Mouse (Mus musculus) bone marrow macrophage, adult 2 months (primary cell): ENCODE results near the gene Hck. TPM values are rescaled to one million over a fixed set of nuclear protein-coding genes. Genes with fewer than 3 reads are reported as not detected.

Experiments
- H3K27ac ChIP-seq: 2 replicates; pipeline ENCODE4 v1.5.1; 2012; ENCODE audit warnings: low read depth, low read length; ENCODE audit not compliant: insufficient read depth
- H3K4me1 ChIP-seq: 2 replicates; pipeline ENCODE4 v1.6.1; 2012; ENCODE audit warnings: low read length; ENCODE audit not compliant: control insufficient read depth, insufficient read depth
- H3K4me3 ChIP-seq: 2 replicates; pipeline ENCODE4 v1.5.1; 2012; ENCODE audit warnings: mild to moderate bottlenecking, low read length, moderate library complexity; ENCODE audit not compliant: insufficient read depth
- CTCF ChIP-seq: IDR thresholded peaks from 2 replicates; pipeline ENCODE4 v1.5.1; 2012; ENCODE audit warnings: low read depth, mild to moderate bottlenecking, low read length, moderate library complexity
- POLR2A ChIP-seq: IDR thresholded peaks from 2 replicates; pipeline ENCODE4 v1.6.1; 2012; ENCODE audit warnings: mild to moderate bottlenecking, low read depth, low read length, borderline replicate concordance
- polyA plus RNA-seq: library from polyadenylated mRNA; stranded (reverse); fragments of >200 nt; gene quantifications from 2 replicates; pipeline ENCODE4 v1.2.4, GENCODE M21; 2012; ENCODE audit not compliant: missing spikeins, insufficient read depth, insufficient read length

The Hck gene
- polyA plus RNA-seq, 1 experiment: 146 TPM

GRCm38 (mm10) chr2:153121821-153122615 lies 13.8 kb downstream of the Hck start:
- Histone ChIP-seq H3K4me1 (peaks cover 35% of the 10 kb centered on the region), H3K27ac (no peak overlapping the region), H3K4me3 (no peak overlapping the region)
- no peak for TF ChIP-seq CTCF
- TF ChIP-seq POLR2A: no peak

- Histone ChIP-seq H3K4me3 (no peak overlapping the region), H3K27ac (peak overlapping the region; percentile 69), H3K4me1 (peaks cover 35% of the 10 kb centered on the region)
- TF ChIP-seq POLR2A: no peak
- TF ChIP-seq CTCF: no peak
Measured at GRCm38 (mm10) chr2:153122701-153123100, 14.4 kb downstream of the Hck start.

- peaks cover 21% of the 10 kb centered on the region for H3K4me1 ChIP-seq
- no peak for TF ChIP-seq POLR2A
- TF ChIP-seq CTCF: no peak
- no peak overlapping the region for H3K27ac ChIP-seq
- H3K4me3 ChIP-seq: no peak overlapping the region
Measured at GRCm38 (mm10) chr2:153125875-153126274, 17.6 kb downstream of the Hck start.

- TF ChIP-seq POLR2A: no peak
- peak; percentile 69 for TF ChIP-seq CTCF
- no peak overlapping the region for H3K4me3 ChIP-seq
- H3K4me1 ChIP-seq: no peaks in the 10 kb centered on the region
- no peak overlapping the region for H3K27ac ChIP-seq
Measured at GRCm38 (mm10) chr2:153131019-153131418, 22.8 kb downstream of the Hck start.

- Histone ChIP-seq H3K4me1 (peaks cover 2% of the 10 kb centered on the region), H3K27ac (no peak overlapping the region), H3K4me3 (no peak overlapping the region)
- no peak for TF ChIP-seq CTCF
- TF ChIP-seq POLR2A: no peak
Measured at GRCm38 (mm10) chr2:153134237-153134636, 26.0 kb downstream of the Hck start.

- Histone ChIP-seq H3K4me1 (peaks cover 6% of the 10 kb centered on the region), H3K4me3 (no peak overlapping the region), H3K27ac (no peak overlapping the region)
- TF ChIP-seq CTCF: no peak
- no peak for TF ChIP-seq POLR2A
Measured at GRCm38 (mm10) chr2:153136211-153136610, 27.9 kb downstream of the Hck start.

GRCm38 (mm10) chr2:153139158-153139557 lies 30.9 kb downstream of the Hck start:
- peaks cover 6% of the 10 kb centered on the region for H3K4me1 ChIP-seq
- no peak overlapping the region for H3K4me3 ChIP-seq
- no peak overlapping the region for H3K27ac ChIP-seq
- TF ChIP-seq POLR2A: no peak
- TF ChIP-seq CTCF: no peak

- no peak overlapping the region for H3K27ac ChIP-seq
- TF ChIP-seq CTCF (no peak), POLR2A (no peak)
- H3K4me3 ChIP-seq: no peak overlapping the region
- peaks cover 11% of the 10 kb centered on the region for H3K4me1 ChIP-seq
Measured at GRCm38 (mm10) chr2:153139996-153140613, 31.8 kb downstream of the Hck start.

- peaks cover 33% of the 10 kb centered on the region for H3K4me1 ChIP-seq
- TF ChIP-seq POLR2A: no peak
- TF ChIP-seq CTCF: peak; percentile 31; the same call in 1 of the 2 replicates
- no peak overlapping the region for H3K4me3 ChIP-seq
- H3K27ac ChIP-seq: no peak overlapping the region
Measured at GRCm38 (mm10) chr2:153142620-153143199, 34.4 kb downstream of the Hck start.

- TF ChIP-seq POLR2A (no peak), CTCF (no peak)
- Histone ChIP-seq H3K4me1 (peaks cover 31% of the 10 kb centered on the region), H3K27ac (peak overlapping the region; percentile 64), H3K4me3 (no peak overlapping the region)
Measured at GRCm38 (mm10) chr2:153145346-153145745, 37.1 kb downstream of the Hck start.
